Mouse (Mus musculus) testis, adult 2 months (tissue): ENCODE measurements around the gene Mrpl4.

ENCODE experiments used
- CTCF ChIP-seq: fragments of 200-500 bp; IDR thresholded peaks from 2 replicates; pipeline ENCODE4 v1.5.1; 2012; ENCODE audit warnings: low read depth, mild to moderate bottlenecking, inconsistent platforms, low read length, moderate library complexity; ENCODE audit not compliant: control insufficient read depth, insufficient read depth, insufficient replicate concordance
- POLR2A ChIP-seq: fragments of 200-500 bp; IDR thresholded peaks from 2 replicates; pipeline ENCODE4 v1.6.1; 2012; ENCODE audit warnings: low read depth, mild to moderate bottlenecking, inconsistent platforms, low read length, moderate library complexity; ENCODE audit not compliant: control insufficient read depth

- TF ChIP-seq CTCF (no peak), POLR2A (no peak)
Observed at GRCm38 (mm10) chr9:20956989-20957388, 45.5 kb upstream of the Mrpl4 start.
